Mouse (Mus musculus) kidney, embryonic 15.5 days (tissue): ENCODE results near the gene Slc7a5. TPM values are rescaled to one million over a fixed set of nuclear protein-coding genes. Genes with fewer than 3 reads are reported as not detected.

Source experiments
- ATAC-seq: fragments of 200-750 bp; cut with Nextera tagmentation; replicated peaks from 2 replicates; pipeline ENCODE4 v1.8.0; 2017; ENCODE audit warnings: moderate TSS enrichment; ENCODE audit not compliant: low FRiP score
- H3K27ac ChIP-seq: fragments of 300-500 bp; sonication (generic); 2 replicates; pipeline ENCODE4 v1.5.1; 2015; ENCODE audit warnings: mild to moderate bottlenecking, inconsistent platforms
- H3K27me3 ChIP-seq: fragments of 300-500 bp; sonication (generic); 2 replicates; pipeline ENCODE4 v1.6.1; 2015; ENCODE audit warnings: inconsistent platforms
- H3K36me3 ChIP-seq: fragments of 300-500 bp; sonication (generic); 2 replicates; pipeline ENCODE4 v1.6.1; 2015; ENCODE audit warnings: inconsistent platforms
- H3K4me1 ChIP-seq: fragments of 300-500 bp; sonication (generic); 2 replicates; pipeline ENCODE4 v1.6.1; 2015; ENCODE audit warnings: inconsistent platforms
- H3K4me2 ChIP-seq: fragments of 300-500 bp; sonication (generic); 2 replicates; pipeline ENCODE4 v1.6.1; 2015; ENCODE audit warnings: moderate library complexity, mild to moderate bottlenecking, inconsistent platforms
- H3K4me3 ChIP-seq: fragments of 300-500 bp; sonication (generic); replicated peaks from 2 replicates; pipeline ENCODE4 v1.5.1; 2015; ENCODE audit warnings: mild to moderate bottlenecking, inconsistent platforms
- H3K9ac ChIP-seq: fragments of 300-500 bp; sonication (generic); 2 replicates; pipeline ENCODE4 v1.6.1; 2015; ENCODE audit warnings: mild to moderate bottlenecking, inconsistent platforms
- H3K9me3 ChIP-seq: fragments of 300-500 bp; sonication (generic); replicated peaks from 2 replicates; pipeline ENCODE4 v1.6.1; 2016; ENCODE audit warnings: inconsistent platforms
- WGBS: fragments of 180-500 bp; shearing (Covaris S2); methylation state at CpG from one replicate; pipeline ENCODE4 v1.1.7; 2015; ENCODE audit warnings: mixed read lengths; 5-methylcytosine and 5-hydroxymethylcytosine counted together
- polyA plus RNA-seq: library from polyadenylated mRNA; unstranded; fragments of >200 nt; fragmentation: Nextera tagmentation; extraction: Ambion mirVana; gene quantifications from 2 replicates; pipeline ENCODE4 v1.2.1, GENCODE M21; 2015

The Slc7a5 gene
- polyA plus RNA-seq, 1 experiment from 2014 or later, result 19.3 TPM

DNA sequence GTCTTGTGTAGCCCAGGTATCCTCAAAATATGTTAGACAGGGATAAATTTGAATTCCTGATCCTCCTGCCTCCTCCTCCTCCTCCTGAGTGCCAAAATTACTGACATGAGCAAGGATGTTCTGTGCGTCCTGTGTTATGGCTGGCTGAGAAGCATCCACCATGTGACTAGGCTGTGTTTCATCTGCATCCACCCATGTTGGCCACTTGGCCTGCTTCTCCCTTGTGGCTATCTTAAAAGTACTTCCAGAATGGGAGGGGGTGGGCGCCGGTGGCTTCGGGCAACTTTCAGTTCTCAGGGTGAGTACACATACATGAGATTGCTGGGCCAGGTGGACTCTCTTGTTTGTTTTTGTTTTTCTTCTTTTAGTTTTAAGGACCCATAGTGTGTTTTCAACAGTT is 11.7 kb upstream of the Slc7a5 start:
- 0 out of 2 replicates have a peak overlapping the region, but pooled peaks have one; percentile 10 for H3K27ac ChIP-seq
- H3K4me1 ChIP-seq, result peaks cover 33% of the 10 kb centered on the region
- no peaks in the 10 kb centered on the region for H3K36me3 ChIP-seq
- H3K4me2 ChIP-seq, result no peak overlapping the region
- H3K4me3 ChIP-seq, result no peak overlapping the region
- H3K27me3 ChIP-seq, result no peaks in the 10 kb centered on the region
- no peaks in the 10 kb centered on the region for H3K9me3 ChIP-seq
- no peak; the same call in 1 of the 2 replicates for ATAC-seq
- no peak overlapping the region for H3K9ac ChIP-seq
- 46% methylated on average over 4 of the region's 4 CpGs for WGBS

DNA sequence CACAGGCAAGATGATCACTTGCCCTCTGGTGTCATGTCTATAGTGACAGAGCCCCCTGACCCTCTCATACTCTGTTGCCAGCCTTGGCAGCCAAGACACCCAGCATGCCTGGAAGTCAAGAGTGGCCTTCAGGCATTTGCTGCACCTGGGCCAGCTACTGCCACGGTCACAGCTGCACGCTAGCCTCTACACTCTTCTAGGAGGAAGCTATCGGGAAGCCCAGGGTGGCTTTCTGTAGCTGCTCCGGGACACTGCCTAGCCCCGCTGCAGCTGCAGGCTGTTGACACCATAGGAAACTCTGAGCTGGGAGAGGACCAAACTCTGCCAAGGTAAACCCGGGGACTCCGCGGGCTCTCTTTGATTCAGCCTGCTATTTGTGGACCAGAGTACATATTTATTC is 5.9 kb upstream of the Slc7a5 start:
- Histone ChIP-seq H3K9me3 (no peaks in the 10 kb centered on the region), H3K4me1 (peaks cover 14% of the 10 kb centered on the region), H3K27me3 (peaks cover 9% of the 10 kb centered on the region; the same call in 1 of the 2 replicates), H3K4me3 (no peak overlapping the region), H3K4me2 (no peak overlapping the region), H3K27ac (no peak overlapping the region), H3K36me3 (no peaks in the 10 kb centered on the region), H3K9ac (no peak overlapping the region)
- WGBS, result 79% methylated on average over 8 of the region's 8 CpGs
- ATAC-seq, result no peak

DNA sequence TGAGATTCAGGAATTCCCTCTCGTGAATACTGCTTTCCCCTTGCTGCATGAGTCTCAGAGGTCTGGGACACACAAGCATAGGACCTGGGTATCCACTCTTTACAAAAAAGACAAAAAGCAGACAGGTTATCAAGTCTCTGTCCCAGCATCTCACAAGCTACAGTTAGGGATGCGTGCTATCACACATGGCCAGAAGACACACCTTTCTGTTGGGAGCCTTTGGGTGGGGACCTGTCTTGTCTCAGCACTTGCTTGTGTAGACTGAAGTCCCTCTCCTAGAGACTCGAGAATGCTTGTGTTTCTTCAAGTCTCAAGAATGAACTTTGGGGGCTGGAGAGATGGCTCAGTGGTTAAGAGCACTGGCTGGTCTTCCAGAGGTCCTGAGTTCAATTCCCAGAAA is 5.3 kb upstream of the Slc7a5 start:
- Histone ChIP-seq H3K4me1 (peaks cover 19% of the 10 kb centered on the region), H3K9ac (no peak overlapping the region), H3K36me3 (no peaks in the 10 kb centered on the region), H3K27ac (no peak overlapping the region), H3K9me3 (no peaks in the 10 kb centered on the region), H3K4me2 (no peak overlapping the region), H3K4me3 (no peak overlapping the region), H3K27me3 (peaks cover 9% of the 10 kb centered on the region; the same call in 1 of the 2 replicates)
- 77% methylated on average over 3 of the region's 3 CpGs for WGBS
- ATAC-seq, result no peak

DNA sequence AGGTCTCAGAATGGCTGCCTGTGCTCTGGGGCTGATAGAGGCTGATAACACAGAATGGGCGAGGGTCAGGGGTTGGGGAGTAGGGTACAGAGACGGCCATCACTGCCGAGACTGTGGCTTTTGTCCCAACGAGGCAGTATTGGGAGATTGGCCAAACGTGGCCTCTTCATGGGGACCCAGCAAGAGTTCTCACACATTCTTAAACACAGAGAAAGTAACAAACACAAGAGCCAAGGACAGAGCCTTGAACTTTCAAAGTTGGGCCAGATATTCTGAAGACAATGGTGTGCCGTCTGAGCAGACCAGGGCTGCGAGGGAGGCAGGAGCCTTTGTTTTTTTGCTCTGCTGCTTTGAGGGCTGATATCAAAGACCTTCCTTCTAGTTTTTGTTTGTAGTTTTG is 4.5 kb upstream of the Slc7a5 start:
- no peak for ATAC-seq
- WGBS, result 78% methylated on average over 7 of the region's 7 CpGs
- Histone ChIP-seq H3K9ac (no peak overlapping the region), H3K4me2 (no peak overlapping the region), H3K4me1 (peaks cover 22% of the 10 kb centered on the region), H3K27me3 (peaks cover 9% of the 10 kb centered on the region; the same call in 1 of the 2 replicates), H3K4me3 (no peak overlapping the region), H3K9me3 (no peaks in the 10 kb centered on the region), H3K27ac (no peak overlapping the region), H3K36me3 (no peaks in the 10 kb centered on the region)

DNA sequence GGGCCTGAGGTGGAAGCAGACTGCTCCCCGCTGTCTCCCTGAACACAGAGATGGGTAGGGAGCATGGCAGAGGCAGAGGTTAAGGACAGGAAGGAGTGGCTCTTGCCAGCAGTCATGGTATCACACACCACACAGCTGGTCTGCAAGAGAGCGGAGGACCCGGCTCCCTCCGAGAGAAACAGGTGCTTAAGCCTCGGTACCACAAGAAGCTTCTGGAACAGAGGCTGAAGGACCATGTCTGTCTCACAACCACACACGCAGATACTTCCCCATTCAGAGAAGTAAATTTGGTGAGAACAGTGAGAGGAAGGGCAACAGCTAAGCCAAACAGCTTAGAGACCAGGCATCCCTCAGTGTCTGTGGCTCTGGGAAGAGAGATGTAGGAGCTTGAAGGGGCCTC is 3.9 kb upstream of the Slc7a5 start:
- Histone ChIP-seq H3K27me3 (peaks cover 9% of the 10 kb centered on the region; the same call in 1 of the 2 replicates), H3K36me3 (no peaks in the 10 kb centered on the region), H3K4me3 (no peak overlapping the region), H3K9ac (no peak overlapping the region), H3K9me3 (no peaks in the 10 kb centered on the region), H3K4me1 (peaks cover 28% of the 10 kb centered on the region), H3K27ac (no peak overlapping the region), H3K4me2 (no peak overlapping the region)
- 91% methylated on average over 6 of the region's 6 CpGs for WGBS
- no peak for ATAC-seq

DNA sequence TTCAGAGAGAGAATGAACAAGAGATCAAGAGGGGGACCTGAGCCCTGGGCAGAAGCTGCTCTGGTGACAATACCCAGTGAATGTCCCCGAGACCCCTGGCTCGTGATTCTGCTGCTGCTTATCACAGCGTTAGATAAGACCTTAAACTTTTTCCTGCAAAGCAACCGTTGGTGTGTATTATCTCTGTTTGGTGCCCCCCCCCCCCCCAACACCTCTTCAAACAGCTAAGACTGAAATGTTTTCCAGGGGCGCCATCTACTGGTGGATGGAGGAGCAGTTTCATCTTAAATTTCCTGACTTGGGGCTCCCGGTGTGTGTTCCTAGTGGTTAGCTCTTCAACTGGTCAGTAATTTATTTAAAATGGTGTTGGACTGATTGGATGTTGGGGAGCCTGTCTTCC is 2.2 kb upstream of the Slc7a5 start:
- ATAC-seq, result no peak
- WGBS, result 7% methylated on average over 6 of the region's 6 CpGs
- Histone ChIP-seq H3K9ac (no peak overlapping the region), H3K4me3 (no peak overlapping the region), H3K27me3 (peaks cover 9% of the 10 kb centered on the region; the same call in 1 of the 2 replicates), H3K36me3 (no peaks in the 10 kb centered on the region), H3K4me1 (peaks cover 45% of the 10 kb centered on the region), H3K27ac (no peak overlapping the region), H3K4me2 (no peak overlapping the region), H3K9me3 (no peaks in the 10 kb centered on the region)

DNA sequence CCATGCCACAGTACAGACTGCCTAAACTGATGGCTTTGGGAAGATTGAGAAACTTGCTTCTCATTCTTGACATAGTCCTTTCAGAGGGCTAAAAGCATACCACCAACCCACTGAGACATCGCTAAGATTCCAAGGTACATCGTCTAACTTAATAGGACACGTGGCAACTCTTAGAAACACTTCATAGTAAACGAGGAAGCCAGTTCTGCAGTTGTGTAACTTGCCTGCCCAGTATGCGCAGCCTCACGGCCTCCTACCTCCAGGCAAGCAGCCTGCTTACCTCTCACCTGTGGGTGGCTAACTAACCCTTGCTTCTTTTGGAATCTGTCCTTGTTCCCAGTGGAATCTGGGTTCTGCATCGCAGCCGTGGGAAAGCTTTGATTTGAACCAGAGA is 1.7 kb upstream of the Slc7a5 start:
- no peaks in the 10 kb centered on the region for H3K36me3 ChIP-seq
- no peak overlapping the region for H3K4me3 ChIP-seq
- peaks cover 9% of the 10 kb centered on the region; the same call in 1 of the 2 replicates for H3K27me3 ChIP-seq
- no peak for ATAC-seq
- H3K9ac ChIP-seq, result no peak overlapping the region
- WGBS, result 65% methylated on average over 8 of the region's 8 CpGs
- no peaks in the 10 kb centered on the region for H3K9me3 ChIP-seq
- H3K4me1 ChIP-seq, result peaks cover 50% of the 10 kb centered on the region
- no peak overlapping the region for H3K4me2 ChIP-seq
- H3K27ac ChIP-seq, result no peak overlapping the region

DNA sequence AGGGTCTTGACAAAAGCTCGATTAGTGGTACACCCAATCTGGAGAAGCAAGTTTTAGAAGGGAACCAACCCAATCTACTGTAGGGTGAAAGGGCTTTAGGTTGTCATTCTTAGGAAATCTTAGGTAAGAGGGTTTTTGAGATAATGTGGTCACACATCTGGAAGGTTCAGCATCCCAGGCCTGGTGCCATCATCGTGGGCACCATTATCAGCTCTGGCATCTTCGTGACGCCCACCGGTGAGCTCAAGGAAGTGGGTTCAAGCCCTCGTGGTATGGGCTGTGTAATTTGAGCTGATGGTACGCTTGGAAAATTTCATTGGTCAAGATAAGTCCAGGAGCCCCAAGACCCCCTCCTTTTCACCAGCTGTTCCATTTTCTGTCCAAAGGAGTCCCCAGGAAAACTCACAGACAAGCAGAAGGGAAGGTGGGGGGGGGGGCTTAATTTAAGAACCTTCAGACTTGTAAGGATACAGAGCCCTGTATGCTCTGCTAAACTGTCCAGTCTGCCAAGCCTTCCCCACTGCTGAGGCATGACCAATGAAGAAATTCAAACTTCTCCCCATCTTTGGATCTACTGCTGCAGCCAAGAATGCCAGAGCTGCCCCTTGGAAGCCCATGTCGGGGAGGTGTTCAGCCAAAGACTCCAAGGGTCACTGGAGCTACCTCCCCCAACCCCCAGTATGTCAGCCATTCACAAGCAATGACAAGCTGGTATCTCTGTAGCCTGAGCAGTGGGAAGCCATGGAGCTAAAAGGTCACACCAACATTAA is 1.1 kb upstream of the Slc7a5 start:
- peaks cover 54% of the 10 kb centered on the region for H3K4me1 ChIP-seq
- peak overlapping the region; percentile 98 for H3K4me2 ChIP-seq
- 37% methylated on average over 8 of the region's 8 CpGs for WGBS
- no peak overlapping the region for H3K27ac ChIP-seq
- H3K27me3 ChIP-seq, result peaks cover 9% of the 10 kb centered on the region; the same call in 1 of the 2 replicates
- no peak overlapping the region for H3K9ac ChIP-seq
- peak overlapping the region; percentile 60 for H3K4me3 ChIP-seq
- ATAC-seq, result no peak
- H3K9me3 ChIP-seq, result no peaks in the 10 kb centered on the region
- no peaks in the 10 kb centered on the region for H3K36me3 ChIP-seq

DNA sequence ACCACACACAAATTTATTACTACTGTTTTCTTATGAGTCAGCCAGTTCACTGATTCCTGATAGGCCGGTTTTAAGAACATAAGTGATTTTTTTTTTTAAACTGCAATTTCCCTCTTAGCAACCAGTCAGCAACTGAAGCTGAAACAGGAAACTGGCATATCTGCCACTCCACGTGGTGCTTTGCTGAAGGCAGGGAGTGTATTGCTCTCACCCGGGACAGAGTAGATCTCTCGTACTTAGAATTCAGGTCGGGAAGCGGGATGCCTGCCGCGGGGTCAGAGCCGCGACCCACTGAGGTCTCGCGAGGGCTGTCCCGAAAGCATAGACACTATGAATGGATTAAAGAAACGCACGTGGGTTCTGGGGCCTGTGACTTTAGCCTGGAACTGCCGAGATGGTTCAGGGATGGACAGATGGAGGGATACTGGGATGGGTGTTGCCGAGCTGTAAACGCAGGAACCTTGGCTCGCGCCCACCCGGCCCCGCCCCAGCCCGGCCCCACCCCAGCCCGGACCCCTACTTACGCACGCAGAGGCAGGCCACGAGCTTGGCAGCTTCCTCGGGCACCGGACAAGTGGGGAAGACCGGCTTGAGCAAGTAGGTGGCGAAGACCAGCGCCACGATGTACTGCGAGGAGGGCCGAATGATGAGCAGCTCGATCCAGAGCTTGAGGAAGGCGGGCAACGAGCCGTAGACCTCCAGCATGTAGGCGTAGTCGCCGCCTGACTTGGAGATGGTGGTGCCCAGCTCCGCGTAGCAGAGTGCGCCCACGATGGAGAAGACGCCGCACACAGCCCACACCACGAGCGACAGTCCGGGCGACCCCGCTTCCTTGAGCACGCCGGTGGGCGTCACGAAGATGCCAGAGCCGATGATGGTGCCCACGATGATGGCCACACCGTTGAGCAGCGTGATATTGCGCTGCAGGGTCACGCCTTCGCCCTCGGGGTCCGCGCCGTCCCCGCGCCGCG is 667 bp downstream of the Slc7a5 start:
- Histone ChIP-seq H3K4me2 (peak overlapping the region; percentile 98), H3K36me3 (no peaks in the 10 kb centered on the region), H3K4me1 (peaks cover 69% of the 10 kb centered on the region), H3K27ac (no peak overlapping the region), H3K27me3 (peaks cover 6% of the 10 kb centered on the region; the same call in 1 of the 2 replicates), H3K9me3 (no peaks in the 10 kb centered on the region), H3K4me3 (peak overlapping the region; percentile 60), H3K9ac (peak overlapping the region; percentile 44)
- 0% methylated on average over 66 of the region's 72 CpGs for WGBS
- ATAC-seq, result peak; percentile 53

DNA sequence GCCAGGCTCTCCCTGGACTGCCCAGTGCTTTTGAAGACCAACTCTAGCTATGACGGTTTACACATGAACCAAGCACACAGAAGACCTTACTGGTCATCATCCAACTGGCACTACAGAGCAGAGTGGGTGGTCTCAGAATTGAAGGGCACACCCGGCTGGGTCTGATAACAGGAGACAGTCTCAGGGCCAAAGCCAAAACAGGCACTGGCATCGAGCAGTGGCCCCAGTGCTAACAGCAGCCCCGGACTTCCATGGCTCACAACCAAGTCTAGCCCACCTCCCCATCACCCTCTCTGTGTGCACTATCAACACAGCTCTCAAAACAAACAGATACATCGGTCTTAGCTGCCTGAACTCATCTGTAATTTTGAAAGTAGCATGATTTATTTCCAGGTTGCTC is 1.6 kb downstream of the Slc7a5 start:
- Histone ChIP-seq H3K4me3 (peak overlapping the region; percentile 60), H3K27me3 (peaks cover 6% of the 10 kb centered on the region; the same call in 1 of the 2 replicates), H3K36me3 (no peaks in the 10 kb centered on the region), H3K4me2 (peak overlapping the region; percentile 98), H3K9me3 (no peaks in the 10 kb centered on the region), H3K9ac (peak overlapping the region; percentile 44; the same call in 1 of the 2 replicates), H3K27ac (no peak overlapping the region), H3K4me1 (peaks cover 79% of the 10 kb centered on the region)
- no peak for ATAC-seq
- 21% methylated on average over 5 of the region's 5 CpGs for WGBS

DNA sequence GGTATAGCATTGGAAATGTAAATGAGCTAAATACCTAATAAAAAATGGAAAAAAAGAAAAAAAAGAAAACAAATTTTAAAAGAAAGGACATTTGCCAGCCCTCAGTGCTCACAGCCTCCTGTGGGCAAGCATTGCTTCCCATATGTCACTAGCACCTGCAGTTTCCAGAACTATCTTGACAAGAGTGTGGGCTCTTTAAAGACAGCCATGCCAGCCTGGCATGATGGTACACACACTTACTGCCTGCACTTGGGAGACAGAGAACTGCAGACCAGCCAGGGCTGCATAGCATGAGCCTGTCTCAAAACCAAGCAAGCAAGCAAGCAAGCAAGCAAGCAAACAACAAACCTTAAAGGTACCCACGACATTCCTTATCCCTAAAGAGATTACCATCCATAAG is 2.1 kb downstream of the Slc7a5 start:
- no peaks in the 10 kb centered on the region for H3K36me3 ChIP-seq
- ATAC-seq, result no peak
- H3K27ac ChIP-seq, result no peak overlapping the region
- H3K9me3 ChIP-seq, result no peaks in the 10 kb centered on the region
- H3K4me3 ChIP-seq, result peak overlapping the region; percentile 60
- H3K4me2 ChIP-seq, result peak overlapping the region; percentile 98
- H3K9ac ChIP-seq, result 0 out of 2 replicates have a peak overlapping the region, but pooled peaks have one; percentile 2
- 52% methylated on average over 1 of the region's 1 CpGs for WGBS
- H3K27me3 ChIP-seq, result peaks cover 6% of the 10 kb centered on the region; the same call in 1 of the 2 replicates
- H3K4me1 ChIP-seq, result peaks cover 79% of the 10 kb centered on the region

DNA sequence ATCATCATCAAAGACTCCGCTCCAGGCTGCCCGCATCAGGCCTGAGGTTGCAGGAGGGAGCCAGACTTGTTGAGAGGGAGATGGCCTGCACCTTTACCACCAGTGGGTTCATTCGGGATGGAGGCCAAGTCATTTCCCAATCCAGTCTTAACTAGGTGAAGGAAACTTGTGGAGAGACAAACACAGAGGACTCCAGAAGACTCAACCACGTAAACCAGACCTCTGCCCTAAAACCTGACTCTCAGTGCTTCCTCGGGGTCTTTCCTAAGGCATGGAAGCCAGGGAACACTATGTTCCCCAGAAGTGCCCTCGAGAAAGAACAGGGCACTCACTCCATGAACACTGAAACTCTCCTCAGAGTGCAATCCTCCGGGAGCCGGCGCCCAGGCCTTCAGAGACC is 2.5 kb downstream of the Slc7a5 start:
- H3K9me3 ChIP-seq, result no peaks in the 10 kb centered on the region
- no peak for ATAC-seq
- H3K4me2 ChIP-seq, result peak overlapping the region; percentile 98
- H3K36me3 ChIP-seq, result no peaks in the 10 kb centered on the region
- H3K9ac ChIP-seq, result no peak overlapping the region
- no peak overlapping the region for H3K27ac ChIP-seq
- H3K4me1 ChIP-seq, result peaks cover 80% of the 10 kb centered on the region
- peaks cover 6% of the 10 kb centered on the region; the same call in 1 of the 2 replicates for H3K27me3 ChIP-seq
- 85% methylated on average over 9 of the region's 9 CpGs for WGBS
- peak overlapping the region; percentile 60; the same call in 1 of the 2 replicates for H3K4me3 ChIP-seq
